Mouse (Mus musculus) c-Kit-positive CD71-positive TER-119-negative erythroid progenitor cells, embryonic 14.5 days (primary cell): ENCODE results near the gene Mgl2.

Experiments
- DNase-seq: peaks from one replicate; pipeline ENCODE4 v3.0.0-alpha.2; 2013; ENCODE audit warnings: low read depth

The Mgl2 gene

DNA sequence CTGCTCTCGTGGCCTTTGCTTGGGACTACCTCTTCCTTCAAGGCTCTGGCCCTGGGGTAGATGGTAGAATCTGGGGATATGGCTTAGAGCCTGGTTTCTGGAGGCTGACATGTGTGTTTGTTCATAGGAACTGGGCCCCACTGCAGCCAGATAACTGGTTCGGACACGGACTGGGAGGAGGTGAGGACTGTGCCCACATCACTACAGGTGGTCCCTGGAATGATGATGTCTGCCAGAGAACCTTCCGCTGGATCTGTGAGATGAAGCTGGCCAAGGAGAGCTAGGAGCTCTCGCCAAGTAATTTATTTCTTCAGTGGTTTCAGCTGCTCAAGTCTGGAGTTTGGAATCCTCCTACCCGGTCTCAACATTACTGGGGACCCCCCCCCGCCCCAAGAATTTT, 40.2 kb downstream of the Mgl2 start:
- no peak for DNase-seq

DNA sequence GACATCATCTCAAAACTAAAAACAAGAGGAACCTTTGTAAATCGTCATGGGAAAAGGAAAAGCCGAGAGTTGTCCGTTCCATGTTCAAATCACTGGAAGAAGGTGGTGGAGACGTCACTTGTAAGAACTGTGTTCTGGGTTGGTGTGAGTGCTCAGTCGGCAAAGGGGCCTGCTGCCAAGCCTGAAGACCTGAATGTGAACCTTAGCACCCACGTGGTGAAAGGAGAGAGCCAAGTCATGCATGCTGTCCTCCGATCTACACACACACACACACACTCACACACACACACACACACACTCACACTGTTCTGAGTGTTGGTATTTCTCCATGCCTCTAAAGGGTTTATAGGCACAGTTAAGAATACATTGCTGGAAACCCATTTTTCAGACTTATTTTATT, 41.1 kb downstream of the Mgl2 start:
- DNase-seq, result no peak

DNA sequence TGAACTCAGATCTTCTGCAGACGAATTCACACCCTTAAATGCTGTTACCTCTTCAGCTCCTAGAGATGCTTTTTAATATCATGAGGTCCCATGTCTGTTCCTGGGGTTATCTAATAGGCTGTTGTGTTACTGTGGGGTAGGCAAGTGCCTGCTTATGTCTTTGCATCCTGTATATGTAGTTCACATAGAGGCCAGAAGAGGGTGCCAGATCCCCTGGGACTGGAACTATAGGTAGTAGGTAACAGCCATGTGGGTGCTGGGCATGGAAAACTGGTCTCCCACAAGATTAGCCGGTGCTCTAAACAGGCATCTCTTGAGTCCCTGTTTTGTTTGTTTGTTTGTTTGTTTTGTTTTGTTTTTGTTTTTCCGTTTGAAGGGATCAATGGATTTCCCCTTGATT, 41.7 kb downstream of the Mgl2 start:
- peak; percentile 37 for DNase-seq

DNA sequence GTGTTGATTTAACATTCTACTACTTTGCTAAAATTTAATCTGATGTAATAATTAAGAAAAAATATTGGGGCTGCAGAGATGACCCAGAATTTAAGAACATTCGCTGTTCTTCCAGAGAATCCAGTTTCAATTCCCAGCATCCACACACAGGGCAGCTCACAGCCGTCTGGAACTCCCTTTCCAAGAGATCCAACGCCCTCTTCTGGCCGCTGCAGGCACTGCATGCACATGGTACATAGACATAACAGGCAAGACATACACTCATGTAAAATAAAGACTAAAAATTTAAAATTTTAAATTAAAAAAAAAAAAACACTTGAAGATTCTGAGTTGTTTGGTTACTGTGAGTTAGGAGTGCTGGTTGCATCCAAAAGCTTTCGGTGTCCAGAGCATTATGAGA, 42.2 kb downstream of the Mgl2 start:
- DNase-seq, result no peak

DNA sequence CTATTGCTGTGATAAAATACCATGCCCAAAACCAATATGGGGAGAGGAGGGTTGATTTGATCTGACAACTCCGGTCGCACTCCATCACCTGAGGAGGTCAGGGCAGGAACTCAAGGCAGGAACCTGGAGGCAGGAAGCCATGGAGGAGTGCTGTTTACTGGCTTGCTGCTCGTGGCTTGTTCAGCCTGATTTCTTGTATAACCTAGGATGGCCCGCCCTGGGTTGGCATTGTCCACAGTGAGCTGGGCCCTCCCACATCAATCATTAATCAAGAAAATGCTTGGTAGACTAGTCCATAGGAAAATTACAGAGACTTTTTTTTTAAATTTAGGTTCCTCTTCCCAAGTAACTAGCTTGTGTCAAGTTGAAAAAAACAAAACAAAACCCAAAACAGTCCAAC, 44.4 kb downstream of the Mgl2 start:
- no peak for DNase-seq

DNA sequence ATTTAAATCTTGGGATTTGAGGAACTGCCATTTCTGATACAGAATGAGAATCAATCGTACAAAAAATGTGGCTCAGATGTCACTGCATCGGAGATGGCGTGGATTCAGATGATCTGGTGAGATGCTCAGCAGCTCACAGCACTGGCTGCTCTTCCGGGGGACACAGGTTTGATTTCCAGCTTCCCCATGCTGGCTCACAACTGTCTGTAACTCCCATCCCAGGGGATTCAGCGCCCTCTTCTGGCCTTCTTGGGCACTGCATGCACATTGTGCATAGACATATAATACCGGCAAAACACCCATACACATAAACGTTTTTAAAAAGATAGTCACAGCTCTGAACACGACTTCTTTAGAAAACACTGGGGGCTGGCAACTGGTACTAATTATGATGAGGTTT, 47.5 kb downstream of the Mgl2 start:
- no peak for DNase-seq

DNA sequence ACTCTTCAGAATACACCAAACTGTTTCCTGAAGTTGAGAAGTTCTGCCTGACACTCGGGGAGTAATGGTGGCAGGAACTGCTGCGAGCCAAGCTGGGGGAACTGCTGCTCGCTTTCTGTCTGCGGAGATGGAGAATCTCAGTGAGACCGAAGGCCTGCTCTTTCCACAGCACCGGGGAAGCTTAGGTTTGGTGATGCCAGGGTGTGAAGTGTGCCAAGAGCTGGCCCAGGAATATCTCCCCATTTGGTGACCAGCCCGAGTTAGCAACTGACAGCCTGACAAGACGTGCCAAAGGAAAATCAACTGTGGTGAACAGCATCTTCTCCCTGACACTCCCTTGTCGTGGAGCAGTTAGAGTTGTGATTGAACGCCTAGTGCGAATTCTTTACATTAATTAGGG, 48.2 kb downstream of the Mgl2 start:
- DNase-seq, result no peak

DNA sequence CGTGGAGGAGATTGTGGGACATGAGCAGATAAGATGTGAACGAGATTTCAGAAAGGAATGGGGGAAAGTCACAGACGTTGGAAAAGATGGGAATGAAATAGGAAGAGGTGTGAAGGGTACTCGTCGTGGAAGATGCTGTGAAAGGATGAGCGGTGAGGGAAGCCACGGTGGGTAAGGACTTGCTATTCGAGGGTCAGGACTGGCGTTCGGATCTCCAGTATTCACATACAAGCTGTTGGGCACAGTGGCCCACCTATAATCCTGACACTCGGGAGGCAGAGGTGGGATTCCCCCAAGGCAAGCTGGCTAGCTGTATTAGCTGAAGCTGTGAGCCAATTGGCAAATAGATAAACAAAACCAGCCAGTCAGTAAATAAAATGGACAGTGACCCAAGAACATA, 48.6 kb downstream of the Mgl2 start:
- DNase-seq, result no peak

DNA sequence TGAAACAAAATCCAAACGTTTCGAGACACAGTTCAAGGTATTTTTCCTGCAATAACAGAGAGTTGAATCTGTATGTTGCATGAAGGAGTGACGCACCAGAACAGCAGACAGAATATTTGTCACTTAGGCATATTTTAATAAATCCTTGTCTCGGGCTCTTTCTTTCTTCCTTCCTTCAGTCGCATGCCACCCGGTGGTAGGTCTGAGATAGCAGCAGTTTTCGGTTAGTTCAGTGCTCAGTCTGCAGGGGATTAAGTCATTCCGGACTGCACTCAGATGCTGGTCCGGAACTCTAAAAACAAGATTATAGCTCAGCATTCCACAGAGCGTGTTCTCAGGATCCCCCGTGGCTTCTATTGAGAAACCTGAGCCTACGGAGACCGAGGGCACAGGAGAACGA, 49.3 kb downstream of the Mgl2 start:
- no peak for DNase-seq

DNA sequence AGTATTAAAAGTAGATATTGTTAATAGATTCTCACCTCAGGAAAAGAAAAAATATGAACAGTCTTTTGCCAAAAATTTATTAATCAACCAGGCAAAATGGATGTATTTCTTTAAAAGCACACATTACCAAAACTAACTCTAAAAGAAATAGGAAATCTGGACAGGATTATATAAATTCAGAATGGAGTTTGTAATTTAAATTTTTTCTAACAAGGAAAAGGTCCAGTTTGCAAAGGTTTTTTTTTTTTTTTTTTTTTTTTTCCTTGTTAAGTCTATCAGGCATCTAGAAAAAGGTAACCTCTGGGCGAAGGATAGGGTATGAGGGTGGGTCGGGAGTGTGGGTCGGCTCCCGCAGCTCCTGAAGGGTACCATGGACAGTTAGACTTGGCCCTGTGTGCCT, 50.4 kb downstream of the Mgl2 start:
- no peak for DNase-seq

DNA sequence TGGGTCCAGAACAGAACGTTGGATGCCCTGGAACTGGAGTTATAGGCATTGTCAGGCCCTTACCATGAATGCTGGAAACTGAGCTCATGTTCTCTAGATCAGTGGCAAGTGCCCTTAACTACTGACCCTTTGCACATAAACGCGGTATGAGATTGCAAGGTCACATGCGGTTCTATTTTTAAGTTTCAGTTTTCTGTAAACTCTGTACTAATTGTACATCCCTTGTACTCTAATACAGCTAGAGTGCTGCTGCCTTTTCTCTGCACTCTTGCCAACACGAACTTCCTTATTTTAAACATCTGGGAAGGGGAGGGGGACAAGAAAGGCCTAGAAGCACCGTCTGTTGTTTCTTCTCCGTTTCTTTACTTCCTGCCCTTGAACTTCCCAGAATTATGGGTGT, 55.0 kb downstream of the Mgl2 start:
- no peak for DNase-seq
